Mouse (Mus musculus) lung, adult 2 months (tissue): ENCODE results near the gene Glmn. TPM values are rescaled to one million over a fixed set of nuclear protein-coding genes. Genes with fewer than 3 reads are reported as not detected.

Experiments used
- DNase-seq: peaks from one replicate; pipeline ENCODE4 v3.0.0; 2022
- H3K4me1 ChIP-seq: fragments of 200-500 bp; 2 replicates; pipeline ENCODE4 v1.6.1; 2011; ENCODE audit warnings: low read length; ENCODE audit not compliant: control insufficient read depth, insufficient read depth
- H3K4me3 ChIP-seq: fragments of 200-500 bp; replicated peaks from 2 replicates; pipeline ENCODE3; 2011; ENCODE audit warnings: low read depth, mild to moderate bottlenecking, control low read depth, low read length; ENCODE audit errors: extremely low read depth
- CTCF ChIP-seq: fragments of 200-500 bp; IDR thresholded peaks from 2 replicates; pipeline ENCODE4 v1.5.1; 2011; ENCODE audit warnings: mild to moderate bottlenecking, low read length, control low read depth; ENCODE audit not compliant: insufficient read depth
- POLR2A ChIP-seq: fragments of 200-500 bp; IDR thresholded peaks from 2 replicates; pipeline ENCODE4 v1.6.1; 2011; ENCODE audit warnings: low read depth, mild to moderate bottlenecking, control low read depth, low read length, borderline replicate concordance; ENCODE audit errors: extremely low read depth
- WGBS: fragments of 180-500 bp; shearing (Covaris S2); methylation state at CpG from one replicate; pipeline ENCODE4 v1.1.7; 2018; 5-methylcytosine and 5-hydroxymethylcytosine counted together
- polyA plus RNA-seq: library from polyadenylated mRNA; depleted of rRNA; stranded (reverse); fragments of >200 nt; gene quantifications from 2 replicates; pipeline ENCODE4 v1.2.3, GENCODE M21; 2012; rRNA removed

Glmn gene
- polyA plus RNA-seq, 1 experiment = 0.80 TPM

GRCm38 (mm10) chr5:107499891-107500535 lies 97.7 kb downstream of the Glmn start:
- 76% methylated on average over 5 of the region's 5 CpGs for WGBS
- no peak overlapping the region for H3K4me3 ChIP-seq
- no peaks in the 10 kb centered on the region; the same call in 1 of the 2 replicates for H3K4me1 ChIP-seq
- no peak for TF ChIP-seq POLR2A
- TF ChIP-seq CTCF = no peak
- no peak for DNase-seq

Other genes starting within 250 kb of the Glmn start
- gene Ephx4, start 195.2 kb downstream of the Glmn start, polyA plus RNA-seq = 1.9 and 2.0 TPM in 2 replicates
- gene Lpcat2b, start 166.3 kb downstream of the Glmn start, polyA plus RNA-seq = 0.03 and 0.14 TPM in 2 replicates
- 1.0 and 1.2 TPM in 2 replicates for gene Btbd8, start 159.9 kb downstream of the Glmn start, polyA plus RNA-seq
- gene Gm42669, start 90.3 kb downstream of the Glmn start, polyA plus RNA-seq = 0.06 TPM in 1 of 2 replicates, not detected in the other
- gene 1700028K03Rik, start 63.2 kb downstream of the Glmn start, polyA plus RNA-seq = not detected in 2 replicates
- 1.5 and 2.5 TPM in 2 replicates for gene Rpap2, start 515 bp downstream of the Glmn start, polyA plus RNA-seq
- 0.73 and 2.0 TPM in 2 replicates for gene Gfi1, start 128.1 kb upstream of the Glmn start, polyA plus RNA-seq
- not detected in 2 replicates for gene Ube2d2b, start 232.2 kb upstream of the Glmn start, polyA plus RNA-seq